Mouse (Mus musculus): Measurements from ENCODE around the gene Eps8l1. TPM values are rescaled to one million over a fixed set of nuclear protein-coding genes. Genes with fewer than 3 reads are reported as not detected.

Eps8l1 gene
- polyA plus RNA-seq, 1 experiment from 2014 or later = 8.8 TPM

- peak overlapping the region; percentile 45; the same call in 1 of the 2 replicates for H3K4me3 ChIP-seq (ENCODE audit: low read length)
- H3K9me3 ChIP-seq (ENCODE audit: low read length) = no peaks in the 10 kb centered on the region
- no peak for ATAC-seq (ENCODE audit: low FRiP score, low TSS enrichment)
Observed at GRCm38 (mm10) chr7:4527302-4527689, 66.8 kb downstream of the Eps8l1 start.

More at GRCm38 (mm10) chr7:4527302-4527689, 66.8 kb downstream of the Eps8l1 start:
- Histone ChIP-seq H3K27me3 (ENCODE audit: insufficient read depth, low read length) (no peaks in the 10 kb centered on the region), H3K27ac (ENCODE audit: low read length) (no peak overlapping the region), H3K36me3 (ENCODE audit: insufficient read depth, low read length) (no peaks in the 10 kb centered on the region), H3K4me1 (ENCODE audit: insufficient read depth, low read length) (peaks cover 9% of the 10 kb centered on the region), H3K4me2 (replicated peaks; ENCODE audit: low read depth, low read length) (peak overlapping the region; percentile 62), H3K9ac (replicated peaks; ENCODE audit: low read length) (peak overlapping the region; percentile 69)
- WGBS = 53% methylated on average over 18 of the region's 18 CpGs

Small RNAs within 50 kb of the gene (microRNA-seq; reads per million reads assigned to microRNA genes)
- gene Gm24605 = not detected

Other genes with a start within 250 kb of the Eps8l1 start
- gene Lilra5, start 222.9 kb upstream of the Eps8l1 start, polyA plus RNA-seq (2015; fragmentation: Nextera tagmentation; extraction: Ambion mirVana) = not detected in 2 replicates
- gene Ncr1, start 123.0 kb upstream of the Eps8l1 start, polyA plus RNA-seq (2015; fragmentation: Nextera tagmentation; extraction: Ambion mirVana) = not detected in 2 replicates
- gene Gp6, start 62.9 kb upstream of the Eps8l1 start, polyA plus RNA-seq (2015; fragmentation: Nextera tagmentation; extraction: Ambion mirVana) = 0.39 TPM in 1 of 2 replicates, not detected in the other
- gene Rdh13, start 15.0 kb upstream of the Eps8l1 start, polyA plus RNA-seq (2015; fragmentation: Nextera tagmentation; extraction: Ambion mirVana) = 34.4 and 34.5 TPM in 2 replicates
- 22.1 and 31.6 TPM in 2 replicates for gene Ppp1r12c, start 41.0 kb downstream of the Eps8l1 start, polyA plus RNA-seq (2015; fragmentation: Nextera tagmentation; extraction: Ambion mirVana)
- gene Tnnt1, start 55.7 kb downstream of the Eps8l1 start, polyA plus RNA-seq (2015; fragmentation: Nextera tagmentation; extraction: Ambion mirVana) = 20.9 and 21.6 TPM in 2 replicates
- 5.8 and 6.1 TPM in 2 replicates for gene Tnni3, start 63.6 kb downstream of the Eps8l1 start, polyA plus RNA-seq (2015; fragmentation: Nextera tagmentation; extraction: Ambion mirVana)
- 3.3 and 3.5 TPM in 2 replicates for gene Dnaaf3, start 71.8 kb downstream of the Eps8l1 start, polyA plus RNA-seq (2015; fragmentation: Nextera tagmentation; extraction: Ambion mirVana)
- gene Syt5, start 86.9 kb downstream of the Eps8l1 start, polyA plus RNA-seq (2015; fragmentation: Nextera tagmentation; extraction: Ambion mirVana) = 5.3 and 6.6 TPM in 2 replicates
- gene Ptprh, start 143.4 kb downstream of the Eps8l1 start, polyA plus RNA-seq (2015; fragmentation: Nextera tagmentation; extraction: Ambion mirVana) = not detected in 2 replicates
- 1.2 and 1.3 TPM in 2 replicates for gene Tmem86b, start 170.7 kb downstream of the Eps8l1 start, polyA plus RNA-seq (2015; fragmentation: Nextera tagmentation; extraction: Ambion mirVana)
- gene Ppp6r1, start 198.3 kb downstream of the Eps8l1 start, polyA plus RNA-seq (2015; fragmentation: Nextera tagmentation; extraction: Ambion mirVana) = 3.2 and 5.2 TPM in 2 replicates
- 114 and 118 TPM in 2 replicates for gene Hspbp1, start 224.4 kb downstream of the Eps8l1 start, polyA plus RNA-seq (2015; fragmentation: Nextera tagmentation; extraction: Ambion mirVana)
- gene Brsk1, start 229.9 kb downstream of the Eps8l1 start, polyA plus RNA-seq (2015; fragmentation: Nextera tagmentation; extraction: Ambion mirVana) = 1.2 and 1.3 TPM in 2 replicates